Mouse (Mus musculus) small intestine, adult 2 months (tissue): Measurements from ENCODE around the gene Rfc1.

Experiments used
- CTCF ChIP-seq: fragments of 200-500 bp; IDR thresholded peaks from 2 replicates; pipeline ENCODE4 v1.5.1; 2012; ENCODE audit warnings: low read depth, mild to moderate bottlenecking, control low read depth, inconsistent platforms, low read length, moderate library complexity, mixed read lengths; ENCODE audit not compliant: insufficient replicate concordance, insufficient read length; ENCODE audit errors: extremely low read depth
- POLR2A ChIP-seq: fragments of 200-500 bp; IDR thresholded peaks from 2 replicates; pipeline ENCODE4 v1.6.1; 2012; ENCODE audit warnings: low read depth, mild to moderate bottlenecking, control low read depth, inconsistent platforms, low read length, moderate library complexity

- TF ChIP-seq CTCF (no peak), POLR2A (no peak)
These were observed 54.3 kb downstream of the Rfc1 start for GRCm38 (mm10) chr5:65281216-65281615.
